Mouse (Mus musculus) spleen, adult 2 months (tissue): ENCODE results near the gene Nkx6-1. TPM values are rescaled to one million over a fixed set of nuclear protein-coding genes. Genes with fewer than 3 reads are reported as not detected.

Experiments used
- DNase-seq, 2 experiments: peaks; one replicate each; pipeline versions ENCODE4 v3.0.0 to v3.0.0-alpha.2; 2012 to 2021; ENCODE audit warnings: low spot score in 2 of 2, low read depth in 1 of 2
- H3K27ac ChIP-seq: fragments of 200-500 bp; 2 replicates; pipeline ENCODE4 v1.5.1; 2012; ENCODE audit warnings: low read length, inconsistent platforms; ENCODE audit not compliant: insufficient read depth
- H3K27me3 ChIP-seq: fragments of 200-500 bp; 2 replicates; pipeline ENCODE4 v1.6.1; 2012; ENCODE audit warnings: mild to moderate bottlenecking, moderate library complexity, low read length, inconsistent platforms; ENCODE audit not compliant: control insufficient read depth, insufficient read depth
- H3K36me3 ChIP-seq: fragments of 200-500 bp; 2 replicates; pipeline ENCODE4 v1.6.1; 2012; ENCODE audit warnings: mild to moderate bottlenecking, low read length, inconsistent platforms; ENCODE audit not compliant: control insufficient read depth, insufficient read depth
- H3K4me1 ChIP-seq: fragments of 200-500 bp; 2 replicates; pipeline ENCODE4 v1.6.1; 2011; ENCODE audit warnings: inconsistent platforms; ENCODE audit not compliant: control insufficient read depth, insufficient read depth, insufficient read length
- H3K4me3 ChIP-seq: fragments of 200-500 bp; 2 replicates; pipeline ENCODE4 v1.5.1; 2011; ENCODE audit warnings: mild to moderate bottlenecking, inconsistent platforms; ENCODE audit not compliant: insufficient read depth, insufficient read length; ENCODE audit errors: extremely low read depth
- CTCF ChIP-seq: fragments of 200-500 bp; IDR thresholded peaks from 2 replicates; pipeline ENCODE4 v1.5.1; 2011; ENCODE audit warnings: mild to moderate bottlenecking, inconsistent platforms; ENCODE audit not compliant: insufficient read depth, insufficient read length, insufficient replicate concordance; ENCODE audit errors: extremely low read depth
- POLR2A ChIP-seq: fragments of 200-500 bp; IDR thresholded peaks from 2 replicates; pipeline ENCODE4 v1.6.1; 2011; ENCODE audit warnings: low read depth, low read length, inconsistent platforms
- WGBS: fragments of 180-500 bp; shearing (Covaris S2); methylation state at CpG from one replicate; pipeline ENCODE4 v1.1.7; 2018; 5-methylcytosine and 5-hydroxymethylcytosine counted together
- polyA plus RNA-seq: library from polyadenylated mRNA; depleted of rRNA; stranded (reverse); fragments of >200 nt; gene quantifications from 2 replicates; pipeline ENCODE4 v1.2.3, GENCODE M21; 2012

The Nkx6-1 gene
- polyA plus RNA-seq, 1 experiment, result not detected

DNA sequence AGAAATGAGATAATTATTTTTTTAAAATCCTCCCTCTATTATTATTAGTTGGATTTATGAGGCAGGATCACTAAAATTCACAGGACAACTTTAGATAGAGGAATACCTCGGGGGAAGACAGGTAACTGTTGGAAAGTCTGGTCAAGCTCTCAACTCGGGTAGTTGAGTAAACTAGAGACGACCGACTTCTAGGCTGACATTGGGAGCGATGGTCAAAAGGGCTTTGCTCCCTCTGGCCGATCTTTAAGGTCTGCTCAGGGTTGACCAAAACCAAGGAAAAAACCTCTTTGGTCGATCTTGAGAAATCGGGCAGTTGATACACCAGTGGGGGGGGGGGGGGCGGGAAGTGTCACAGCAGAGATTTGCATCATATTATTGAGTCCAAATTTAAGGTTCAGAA lies 1.3 kb upstream of the Nkx6-1 start:
- H3K27ac ChIP-seq, result no peak overlapping the region
- TF ChIP-seq POLR2A, result no peak
- peaks cover 5% of the 10 kb centered on the region for H3K4me1 ChIP-seq
- H3K4me3 ChIP-seq, result no peak overlapping the region
- 4% methylated on average over 9 of the region's 9 CpGs for WGBS
- H3K27me3 ChIP-seq, result peaks cover 43% of the 10 kb centered on the region
- no peak for DNase-seq
- H3K36me3 ChIP-seq, result no peaks in the 10 kb centered on the region

DNA sequence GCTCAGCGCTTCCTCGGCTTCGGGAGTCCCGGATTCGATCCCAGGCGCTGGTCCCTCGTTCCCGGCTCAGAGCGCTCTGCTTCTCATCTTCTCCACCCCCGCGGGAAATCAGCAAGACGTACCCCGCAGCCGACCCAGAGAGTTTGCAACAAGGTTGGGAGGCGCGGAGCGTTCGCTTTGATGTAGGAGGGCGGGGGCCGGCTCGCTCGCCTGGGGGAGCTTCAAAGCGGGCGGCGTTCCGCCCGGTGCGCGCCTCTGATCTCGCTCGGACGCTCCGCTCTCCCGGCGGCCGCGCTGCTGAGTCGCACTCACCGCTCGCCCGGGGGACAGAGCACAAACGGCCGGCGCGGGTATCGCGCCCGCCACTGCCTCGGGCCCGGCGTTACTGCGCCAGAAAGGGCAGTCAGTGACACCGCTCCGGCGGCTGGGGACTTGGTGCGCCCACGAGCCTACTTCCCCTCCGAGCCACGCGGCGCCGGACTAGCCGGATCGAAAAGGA lies 324 bp downstream of the Nkx6-1 start:
- no peaks in the 10 kb centered on the region for H3K36me3 ChIP-seq
- 1% methylated on average over 55 of the region's 64 CpGs for WGBS
- H3K4me3 ChIP-seq, result no peak overlapping the region; the same call in 1 of the 2 replicates
- no peak for DNase-seq
- TF ChIP-seq CTCF (no peak), POLR2A (no peak)
- H3K27ac ChIP-seq, result no peak overlapping the region
- peaks cover 47% of the 10 kb centered on the region for H3K27me3 ChIP-seq
- H3K4me1 ChIP-seq, result peaks cover 5% of the 10 kb centered on the region

DNA sequence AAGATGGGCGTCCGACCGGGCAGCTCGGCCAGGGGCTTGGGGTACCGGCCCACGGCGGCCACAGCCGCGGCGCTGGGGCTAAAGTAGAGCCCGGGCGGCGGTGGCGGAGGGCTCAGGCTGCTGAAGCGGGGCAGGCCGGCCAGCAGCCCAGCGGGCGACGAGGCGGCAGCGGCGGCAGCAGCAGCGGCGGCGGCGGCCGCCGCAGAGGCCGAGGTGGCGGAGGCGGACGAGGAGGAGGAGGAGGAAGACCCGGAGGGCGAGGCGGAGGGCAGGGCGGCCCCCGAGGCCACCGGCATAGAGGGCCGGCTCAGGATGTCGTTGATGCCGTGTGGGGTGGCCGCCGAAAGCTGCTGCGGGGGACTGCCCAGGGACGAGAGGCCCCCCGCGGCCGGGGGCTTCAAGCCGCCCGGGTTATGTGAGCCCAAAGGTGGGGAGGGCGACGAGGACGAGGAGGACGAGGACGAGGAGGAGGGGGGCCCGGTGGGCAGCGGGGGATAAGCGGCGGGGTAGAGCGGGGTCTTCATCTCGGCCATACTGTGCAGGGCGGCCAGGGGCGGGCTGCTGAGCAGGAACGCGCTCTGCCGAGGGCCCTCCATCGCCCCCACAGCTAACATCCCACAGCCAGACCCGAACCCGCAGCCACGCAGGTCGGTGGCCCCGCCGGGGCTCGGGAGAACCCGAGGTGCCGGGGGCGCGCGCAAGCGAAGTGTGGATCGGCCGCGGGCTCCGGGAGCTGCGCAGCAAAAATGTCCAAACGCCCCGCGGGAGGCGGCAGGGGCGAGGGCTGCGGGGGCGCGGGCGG lies 974 bp downstream of the Nkx6-1 start:
- peaks cover 5% of the 10 kb centered on the region for H3K4me1 ChIP-seq
- WGBS, result 3% methylated on average over 74 of the region's 94 CpGs
- H3K27ac ChIP-seq, result no peak overlapping the region
- H3K27me3 ChIP-seq, result peaks cover 52% of the 10 kb centered on the region
- no peak for DNase-seq
- TF ChIP-seq CTCF (no peak), POLR2A (no peak)
- H3K4me3 ChIP-seq, result no peak overlapping the region
- no peaks in the 10 kb centered on the region for H3K36me3 ChIP-seq

DNA sequence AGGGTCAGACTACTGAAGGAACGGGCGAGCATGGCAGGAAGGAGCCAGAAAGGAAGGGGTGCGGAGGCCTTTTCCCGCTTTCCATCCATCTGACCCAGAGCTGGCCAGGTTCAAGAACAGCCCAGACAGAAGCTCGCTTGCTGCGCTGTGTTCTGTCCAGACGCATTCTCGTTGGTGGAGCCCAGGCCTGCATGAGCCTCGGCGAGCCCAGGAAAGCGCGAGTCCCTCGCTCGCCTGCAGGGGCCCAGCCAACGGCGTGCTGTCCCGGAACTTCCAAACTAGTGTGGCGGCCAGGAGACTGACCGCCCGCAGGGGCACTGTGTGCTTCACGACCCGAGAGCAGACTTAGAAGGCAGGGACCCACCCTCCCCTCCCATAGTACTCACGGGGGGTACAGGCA lies 1.6 kb downstream of the Nkx6-1 start:
- no peak for DNase-seq

GRCm38 (mm10) chr5:101662485-101662884 lies 2.3 kb downstream of the Nkx6-1 start:
- H3K27me3 ChIP-seq, result peaks cover 54% of the 10 kb centered on the region
- H3K27ac ChIP-seq, result no peak overlapping the region

More for the DNA sequence above, 1.6 kb downstream of the Nkx6-1 start:
- 5% methylated on average over 23 of the region's 23 CpGs for WGBS
- Histone ChIP-seq H3K4me3 (no peak overlapping the region), H3K27me3 (peaks cover 53% of the 10 kb centered on the region), H3K36me3 (no peaks in the 10 kb centered on the region), H3K27ac (no peak overlapping the region), H3K4me1 (peaks cover 5% of the 10 kb centered on the region)
- no peak for TF ChIP-seq POLR2A
- no peak for TF ChIP-seq CTCF

DNA sequence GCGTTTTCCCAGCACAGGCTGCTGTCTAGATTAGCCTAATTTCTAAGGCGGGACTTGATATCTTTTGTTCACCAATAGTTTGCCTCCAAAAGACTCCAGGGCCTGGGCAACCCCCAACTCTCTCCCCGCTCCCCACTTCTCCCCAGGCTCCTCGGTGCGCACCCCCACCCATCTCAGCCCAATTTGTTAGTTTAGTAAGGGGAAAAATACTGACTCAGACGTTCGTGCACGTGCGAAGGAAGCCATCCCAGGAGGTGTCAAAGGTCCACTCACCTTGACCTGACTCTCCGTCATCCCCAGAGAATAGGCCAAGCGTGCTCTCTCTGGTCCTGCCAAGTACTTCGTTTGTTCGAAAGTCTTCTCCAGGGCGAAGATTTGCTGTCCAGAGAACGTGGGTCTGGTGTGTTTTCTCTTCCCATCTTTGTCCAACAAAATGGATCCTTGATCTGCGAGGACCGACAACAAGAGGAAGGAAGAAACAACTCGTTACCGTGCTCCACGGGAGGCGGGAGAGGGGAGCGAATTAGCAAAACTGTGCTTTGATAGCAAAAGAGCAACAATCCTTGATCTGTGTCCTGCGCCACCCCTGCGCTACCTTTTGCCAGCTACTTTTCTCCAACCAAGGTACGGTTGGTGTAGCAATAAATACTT lies 3.1 kb downstream of the Nkx6-1 start:
- DNase-seq, result no peak
- H3K4me3 ChIP-seq, result no peak overlapping the region
- no peak overlapping the region for H3K27ac ChIP-seq
- 14% methylated on average over 25 of the region's 25 CpGs for WGBS
- H3K36me3 ChIP-seq, result no peaks in the 10 kb centered on the region
- H3K27me3 ChIP-seq, result peaks cover 53% of the 10 kb centered on the region
- TF ChIP-seq CTCF, result no peak
- TF ChIP-seq POLR2A, result no peak
- peaks cover 5% of the 10 kb centered on the region for H3K4me1 ChIP-seq

More at GRCm38 (mm10) chr5:101662485-101662884, 2.3 kb downstream of the Nkx6-1 start:
- WGBS, result 9% methylated on average over 8 of the region's 8 CpGs
- no peaks in the 10 kb centered on the region for H3K36me3 ChIP-seq
- no peak overlapping the region for H3K4me3 ChIP-seq
- H3K4me1 ChIP-seq, result peaks cover 5% of the 10 kb centered on the region
- DNase-seq, result no peak
- TF ChIP-seq POLR2A (no peak), CTCF (no peak)

GRCm38 (mm10) chr5:101660666-101661065 lies 4.1 kb downstream of the Nkx6-1 start:
- Histone ChIP-seq H3K4me1 (peaks cover 5% of the 10 kb centered on the region), H3K4me3 (no peak overlapping the region), H3K36me3 (no peaks in the 10 kb centered on the region), H3K27me3 (peaks cover 56% of the 10 kb centered on the region), H3K27ac (no peak overlapping the region)
- WGBS, result 14% methylated on average over 3 of the region's 3 CpGs
- no peak for DNase-seq
- TF ChIP-seq POLR2A, result no peak
- TF ChIP-seq CTCF, result no peak
